Mouse (Mus musculus) cerebellum, adult 2 months (tissue): ENCODE measurements around the gene Sumf1.
A peak's percentile ranks its signal among the peaks of the same experiment; 100 is the strongest.

ENCODE experiments used
- CTCF ChIP-seq: fragments of 200-500 bp; IDR thresholded peaks from 2 replicates; pipeline ENCODE4 v1.5.1; 2011; ENCODE audit warnings: low read depth, mild to moderate bottlenecking, control low read depth, low read length, moderate library complexity, borderline replicate concordance; ENCODE audit not compliant: insufficient read depth
- POLR2A ChIP-seq: fragments of 200-500 bp; IDR thresholded peaks from 2 replicates; pipeline ENCODE4 v1.6.1; 2011; ENCODE audit warnings: low read length, control low read depth, borderline replicate concordance; ENCODE audit not compliant: insufficient read depth

DNA sequence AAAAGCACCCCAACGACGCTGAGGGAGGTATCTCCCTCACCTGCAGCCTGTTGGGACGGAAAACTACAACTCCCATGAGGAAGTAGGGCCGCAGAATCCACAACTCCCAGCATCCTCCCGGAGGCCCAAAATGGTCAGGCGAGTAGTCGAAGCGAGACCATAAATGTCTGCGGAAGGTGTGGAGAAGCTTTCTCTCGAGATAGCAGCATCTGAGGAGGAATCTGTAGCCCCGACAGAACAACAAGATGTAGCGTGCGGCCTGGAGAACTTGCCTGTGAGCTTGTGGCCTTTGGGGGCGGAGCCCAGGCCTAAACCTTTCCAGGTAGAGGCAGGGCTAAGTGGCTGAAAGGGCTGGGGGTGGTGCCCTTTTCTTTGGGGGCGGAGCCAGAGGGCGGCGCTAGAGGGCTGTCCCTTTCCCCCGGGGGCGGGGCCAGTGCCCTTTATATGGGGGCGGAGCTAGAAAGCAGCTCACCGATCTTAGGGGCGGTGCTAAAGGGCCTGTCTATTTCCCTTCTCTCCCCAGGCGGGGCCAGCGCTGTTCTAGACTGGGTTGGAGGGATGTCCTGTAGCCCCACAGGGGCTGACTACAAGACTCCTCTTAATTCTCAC, 120.4 kb downstream of the Sumf1 start, which contains the start of gene Setmar:
- TF ChIP-seq CTCF (no peak), POLR2A (peak; percentile 77; the same call in 1 of the 2 replicates)
